In genomic region chr12:41774623-41775323, GRCm38 (mm10) we compare ENCODE assay signal across 14 mouse cellular contexts.
DNase-seq lines count a peak whose midpoint lies in the region; ATAC-seq and TF ChIP-seq lines count a peak whose summit lies in the region.
"Had no signal": no experiment of that assay in that cellular context is flagged by ENCODE, and none has a peak within 500 bp of the region (broad histone marks: within the 10 kb centered on the region; RNA-seq: fewer than 3 reads in every experiment).

No protein-coding gene starts in this region.

- no peak overlapping the region for H3K27ac ChIP-seq in gastrocnemius, adult 2 months
- peak overlapping the region; percentile 46; the same call in 1 of the 2 replicates for H3K27ac ChIP-seq in neural tube, embryonic 13.5 days (replicated peaks)
- no peak overlapping the region for H3K27ac ChIP-seq in cerebellum, adult 2 months (ENCODE audit: insufficient read depth, low read length)
- no peak overlapping the region for H3K27ac ChIP-seq in hindbrain, embryonic 16.5 days (ENCODE audit: low read depth, low read length)
- H3K27ac ChIP-seq: embryonic facial prominence, embryonic 15.5 days; kidney, embryonic 15.5 days; limb, embryonic 13.5 days had no signal

- DNase-seq in gastrocnemius, adult 2 months, result peak; percentile 54
- no peak for DNase-seq in gastrocnemius, postnatal 4 days (ENCODE audit: low spot score in 2 of 2)
- DNase-seq in neural tube, embryonic 10.5 days (ENCODE audit: extremely low spot score, low spot score), result no peak
- peak; percentile 80 to 92 for DNase-seq in cerebellum, adult 2 months
- DNase-seq in lung, postnatal 14 days, result no peak
- no peak for DNase-seq in kidney, postnatal 36 days
- DNase-seq: layer of hippocampus, postnatal 36 days; lung, adult 2 months had no signal

- ATAC-seq in neural tube, embryonic 13.5 days (ENCODE audit: low read depth), result peak; percentile 65; the same call in 1 of the 2 replicates
- peak; percentile 68 for ATAC-seq in hindbrain, embryonic 16.5 days

- H3K36me3 ChIP-seq in neural tube, embryonic 13.5 days, result no peaks in the 10 kb centered on the region
- no peaks in the 10 kb centered on the region for H3K36me3 ChIP-seq in hindbrain, embryonic 16.5 days (ENCODE audit: control insufficient read depth, insufficient read depth, low read length)
- H3K36me3 ChIP-seq: embryonic facial prominence, embryonic 15.5 days; kidney, embryonic 15.5 days; limb, embryonic 13.5 days had no signal

- H3K4me2 ChIP-seq in neural tube, embryonic 13.5 days, result no peak overlapping the region
- H3K4me2 ChIP-seq in hindbrain, embryonic 16.5 days (ENCODE audit: low read length), result no peak overlapping the region
- H3K4me2 ChIP-seq: embryonic facial prominence, embryonic 15.5 days; heart, embryonic 11.5 days; kidney, embryonic 15.5 days; limb, embryonic 13.5 days had no signal

- WGBS in neural tube, embryonic 13.5 days, result 72% methylated on average over 5 of the region's 5 CpGs
- WGBS in cerebellum, adult 2 months, result 31% methylated on average over 5 of the region's 5 CpGs
- 74% methylated on average over 5 of the region's 5 CpGs for WGBS in hindbrain, embryonic 16.5 days

- no peak for TF ChIP-seq CTCF in gastrocnemius, adult 2 months (IDR thresholded peaks at IDR 0.05)
- no peak for TF ChIP-seq CTCF in cerebellum, adult 2 months (IDR thresholded peaks at IDR 0.05; ENCODE audit: borderline replicate concordance, insufficient read depth, low read depth, low read length)

- TF ChIP-seq POLR2A in cerebellum, adult 2 months (IDR thresholded peaks at IDR 0.05; ENCODE audit: borderline replicate concordance, insufficient read depth, low read length), result no peak

- intact Hi-C loops in gastrocnemius, adult 2 months (cut with DNase I), result no loop called here

- no peak overlapping the region for H3K4me3 ChIP-seq in gastrocnemius, adult 2 months
- H3K4me3 ChIP-seq in neural tube, embryonic 13.5 days, result no peak overlapping the region
- no peak overlapping the region for H3K4me3 ChIP-seq in cerebellum, adult 2 months (replicated peaks; ENCODE audit: insufficient read depth, low read depth, low read length)
- no peak overlapping the region for H3K4me3 ChIP-seq in hindbrain, embryonic 16.5 days (ENCODE audit: low read length)
- H3K4me3 ChIP-seq: embryonic facial prominence, embryonic 15.5 days; kidney, embryonic 15.5 days; limb, embryonic 13.5 days had no signal

- no peak overlapping the region for H3K9ac ChIP-seq in neural tube, embryonic 13.5 days
- H3K9ac ChIP-seq in hindbrain, embryonic 16.5 days (ENCODE audit: low read depth, low read length), result no peak overlapping the region
- H3K9ac ChIP-seq: embryonic facial prominence, embryonic 15.5 days; kidney, embryonic 15.5 days; limb, embryonic 13.5 days had no signal

- H3K4me1 ChIP-seq in neural tube, embryonic 13.5 days (replicated peaks), result peaks cover 6% of the 10 kb centered on the region; the same call in 1 of the 2 replicates
- no peaks in the 10 kb centered on the region for H3K4me1 ChIP-seq in cerebellum, adult 2 months (ENCODE audit: control insufficient read depth, insufficient read depth, low read length)
- H3K4me1 ChIP-seq in hindbrain, embryonic 16.5 days (ENCODE audit: control insufficient read depth, insufficient read depth, low read depth, low read length), result no peaks in the 10 kb centered on the region
- H3K4me1 ChIP-seq: embryonic facial prominence, embryonic 15.5 days; kidney, embryonic 15.5 days; limb, embryonic 13.5 days had no signal

- no peaks in the 10 kb centered on the region for H3K9me3 ChIP-seq in neural tube, embryonic 13.5 days
- H3K9me3 ChIP-seq in hindbrain, embryonic 16.5 days (ENCODE audit: control insufficient read depth, low read length), result no peaks in the 10 kb centered on the region
- H3K9me3 ChIP-seq: embryonic facial prominence, embryonic 15.5 days; kidney, embryonic 15.5 days; limb, embryonic 13.5 days had no signal

- H3K27me3 ChIP-seq in neural tube, embryonic 13.5 days, result no peaks in the 10 kb centered on the region
- no peaks in the 10 kb centered on the region for H3K27me3 ChIP-seq in cerebellum, adult 2 months (ENCODE audit: control insufficient read depth, insufficient read depth, low read length)
- no peaks in the 10 kb centered on the region for H3K27me3 ChIP-seq in hindbrain, embryonic 16.5 days (replicated peaks; ENCODE audit: control insufficient read depth, insufficient read depth, low read length)
- H3K27me3 ChIP-seq: embryonic facial prominence, embryonic 15.5 days; kidney, embryonic 15.5 days; limb, embryonic 13.5 days had no signal

Comparison
In these comparisons a context has a peak if more than half of its experiments do, and no peak if none do; other contexts are left out.
1. DNase-seq: peak in gastrocnemius, adult 2 months (single experiment) and cerebellum, adult 2 months (2 of 2); none in gastrocnemius, postnatal 4 days (0 of 2), neural tube, embryonic 10.5 days (single experiment), lung, postnatal 14 days (single experiment) and kidney, postnatal 36 days (0 of 2).